Mouse (Mus musculus) embryonic facial prominence, embryonic 13.5 days (tissue): ENCODE results near the gene Mfsd4b5. TPM values are rescaled to one million over a fixed set of nuclear protein-coding genes. Genes with fewer than 3 reads are reported as not detected.

ENCODE experiments used
- ATAC-seq: fragments of 200-750 bp; cut with Nextera tagmentation; 2 replicates; pipeline ENCODE4 v1.8.0; 2017; ENCODE audit warnings: low read depth; ENCODE audit not compliant: insufficient number of reproducible peaks, insufficient read depth, low FRiP score, low TSS enrichment
- H3K27ac ChIP-seq: fragments of 300-500 bp; sonication (generic); 2 replicates; pipeline ENCODE4 v1.5.1; 2015; ENCODE audit warnings: moderate library complexity, mild to moderate bottlenecking, inconsistent platforms
- H3K27me3 ChIP-seq: fragments of 300-500 bp; sonication (generic); 2 replicates; pipeline ENCODE4 v1.6.1; 2015; ENCODE audit warnings: mild to moderate bottlenecking, inconsistent platforms
- H3K36me3 ChIP-seq: fragments of 300-500 bp; sonication (generic); 2 replicates; pipeline ENCODE4 v1.6.1; 2015; ENCODE audit warnings: mild to moderate bottlenecking, inconsistent platforms
- H3K4me1 ChIP-seq: fragments of 300-500 bp; sonication (generic); 2 replicates; pipeline ENCODE4 v1.6.1; 2015; ENCODE audit warnings: inconsistent platforms
- H3K4me2 ChIP-seq: fragments of 300-500 bp; sonication (generic); 2 replicates; pipeline ENCODE4 v1.6.1; 2015; ENCODE audit warnings: moderate library complexity, mild to moderate bottlenecking, inconsistent platforms
- H3K4me3 ChIP-seq: fragments of 300-500 bp; sonication (generic); 2 replicates; pipeline ENCODE4 v1.5.1; 2015; ENCODE audit warnings: mild to moderate bottlenecking, inconsistent platforms
- H3K9ac ChIP-seq: fragments of 300-500 bp; sonication (generic); 2 replicates; pipeline ENCODE4 v1.6.1; 2015; ENCODE audit warnings: mild to moderate bottlenecking, inconsistent platforms
- H3K9me3 ChIP-seq: fragments of 300-500 bp; sonication (generic); 2 replicates; pipeline ENCODE4 v1.6.1; 2016; ENCODE audit warnings: inconsistent platforms
- WGBS: fragments of 180-500 bp; shearing (Covaris S2); methylation state at CpG from one replicate; pipeline ENCODE4 v1.1.7; 2015; ENCODE audit warnings: mixed read lengths; 5-methylcytosine and 5-hydroxymethylcytosine counted together
- polyA plus RNA-seq: library from polyadenylated mRNA; unstranded; fragments of >200 nt; fragmentation: Nextera tagmentation; extraction: Ambion mirVana; gene quantifications from 2 replicates; pipeline ENCODE4 v1.2.1, GENCODE M21; 2015

Mfsd4b5 gene
- polyA plus RNA-seq, 1 experiment from 2014 or later: 0.08 TPM

GRCm38 (mm10) chr10:39912616-39913015 lies 73.8 kb downstream of the Mfsd4b5 start:
- Histone ChIP-seq H3K4me2 (no peak overlapping the region), H3K9ac (no peak overlapping the region), H3K27ac (no peak overlapping the region), H3K4me3 (no peak overlapping the region), H3K27me3 (no peaks in the 10 kb centered on the region), H3K9me3 (no peaks in the 10 kb centered on the region), H3K36me3 (no peaks in the 10 kb centered on the region), H3K4me1 (no peaks in the 10 kb centered on the region)
- ATAC-seq: no peak

- Histone ChIP-seq H3K36me3 (no peaks in the 10 kb centered on the region), H3K4me1 (no peaks in the 10 kb centered on the region), H3K27ac (no peak overlapping the region), H3K9ac (no peak overlapping the region), H3K4me3 (no peak overlapping the region), H3K27me3 (no peaks in the 10 kb centered on the region), H3K4me2 (no peak overlapping the region), H3K9me3 (no peaks in the 10 kb centered on the region)
- no peak for ATAC-seq
- 74% methylated on average over 13 of the region's 13 CpGs for WGBS
Measured at GRCm38 (mm10) chr10:39908768-39909441, 77.5 kb downstream of the Mfsd4b5 start.

Other genes starting within 250 kb of the Mfsd4b5 start
- 5.3 and 5.7 TPM in 2 replicates for gene Mfsd4b4, start 87.4 kb downstream of the Mfsd4b5 start, polyA plus RNA-seq
- gene Mfsd4b2, start 59.7 kb downstream of the Mfsd4b5 start, polyA plus RNA-seq: not detected in 2 replicates
- 0.28 and 0.29 TPM in 2 replicates for gene Mfsd4b3, start 26.5 kb downstream of the Mfsd4b5 start, polyA plus RNA-seq
- gene Mfsd4b1, start 38.6 kb upstream of the Mfsd4b5 start, polyA plus RNA-seq: 0.19 TPM in 1 of 2 replicates, not detected in the other
- 6.8 and 9.5 TPM in 2 replicates for gene Slc16a10, start 155.6 kb upstream of the Mfsd4b5 start, polyA plus RNA-seq